Mouse (Mus musculus) spleen, adult 2 months (tissue): ENCODE data around the gene Fads1. TPM values are rescaled to one million over a fixed set of nuclear protein-coding genes. Genes with fewer than 3 reads are reported as not detected.

Source experiments
- DNase-seq, 2 experiments: peaks; one replicate each; pipeline versions ENCODE4 v3.0.0 to v3.0.0-alpha.2; 2012 to 2021; ENCODE audit warnings: low spot score in 2 of 2, low read depth in 1 of 2
- H3K27ac ChIP-seq: fragments of 200-500 bp; 2 replicates; pipeline ENCODE4 v1.5.1; 2012; ENCODE audit warnings: low read length, inconsistent platforms; ENCODE audit not compliant: insufficient read depth
- H3K27me3 ChIP-seq: fragments of 200-500 bp; 2 replicates; pipeline ENCODE4 v1.6.1; 2012; ENCODE audit warnings: mild to moderate bottlenecking, moderate library complexity, low read length, inconsistent platforms; ENCODE audit not compliant: control insufficient read depth, insufficient read depth
- H3K36me3 ChIP-seq: fragments of 200-500 bp; 2 replicates; pipeline ENCODE4 v1.6.1; 2012; ENCODE audit warnings: mild to moderate bottlenecking, low read length, inconsistent platforms; ENCODE audit not compliant: control insufficient read depth, insufficient read depth
- H3K4me1 ChIP-seq: fragments of 200-500 bp; 2 replicates; pipeline ENCODE4 v1.6.1; 2011; ENCODE audit warnings: inconsistent platforms; ENCODE audit not compliant: control insufficient read depth, insufficient read depth, insufficient read length
- H3K4me3 ChIP-seq: fragments of 200-500 bp; 2 replicates; pipeline ENCODE4 v1.5.1; 2011; ENCODE audit warnings: mild to moderate bottlenecking, inconsistent platforms; ENCODE audit not compliant: insufficient read depth, insufficient read length; ENCODE audit errors: extremely low read depth
- CTCF ChIP-seq: fragments of 200-500 bp; IDR thresholded peaks from 2 replicates; pipeline ENCODE4 v1.5.1; 2011; ENCODE audit warnings: mild to moderate bottlenecking, inconsistent platforms; ENCODE audit not compliant: insufficient read depth, insufficient read length, insufficient replicate concordance; ENCODE audit errors: extremely low read depth
- POLR2A ChIP-seq: fragments of 200-500 bp; IDR thresholded peaks from 2 replicates; pipeline ENCODE4 v1.6.1; 2011; ENCODE audit warnings: low read depth, low read length, inconsistent platforms
- WGBS: fragments of 180-500 bp; shearing (Covaris S2); methylation state at CpG from one replicate; pipeline ENCODE4 v1.1.7; 2018; 5-methylcytosine and 5-hydroxymethylcytosine counted together
- polyA plus RNA-seq: library from polyadenylated mRNA; depleted of rRNA; stranded (reverse); fragments of >200 nt; gene quantifications from 2 replicates; pipeline ENCODE4 v1.2.3, GENCODE M21; 2012

Gene Fads1
- polyA plus RNA-seq, 1 experiment = 17.8 TPM

DNA sequence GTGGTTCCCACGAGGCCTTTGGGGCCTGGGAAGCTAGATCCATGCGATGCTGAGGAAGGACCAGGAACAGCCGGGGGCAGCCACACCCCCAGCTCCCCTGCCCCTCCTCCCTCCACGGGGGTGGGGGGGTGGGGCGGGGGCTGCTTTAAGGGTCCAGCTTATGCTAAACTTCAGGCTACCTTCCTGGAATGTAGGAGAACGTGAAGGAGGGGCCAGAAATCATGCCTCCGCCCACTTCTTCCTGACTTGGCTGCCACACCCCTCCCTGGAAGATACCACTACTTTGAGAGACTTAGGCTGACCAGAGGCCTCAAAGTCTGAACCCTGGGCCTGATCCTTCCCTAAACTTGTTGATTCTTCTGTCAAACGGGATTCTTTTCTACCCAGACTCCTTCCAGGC, 40.0 kb downstream of the Fads1 start:
- no peak overlapping the region for H3K4me3 ChIP-seq
- H3K27ac ChIP-seq = no peak overlapping the region
- H3K4me1 ChIP-seq = no peaks in the 10 kb centered on the region
- H3K27me3 ChIP-seq = no peaks in the 10 kb centered on the region
- H3K36me3 ChIP-seq = no peaks in the 10 kb centered on the region
- 68% methylated on average over 8 of the region's 8 CpGs for WGBS
- TF ChIP-seq POLR2A (no peak), CTCF (no peak)
- no peak for DNase-seq

- DNase-seq = no peak
- H3K27me3 ChIP-seq = no peaks in the 10 kb centered on the region
- no peak overlapping the region for H3K4me3 ChIP-seq
- 36% methylated on average over 4 of the region's 4 CpGs for WGBS
- no peaks in the 10 kb centered on the region for H3K36me3 ChIP-seq
- TF ChIP-seq CTCF (no peak), POLR2A (no peak)
- no peaks in the 10 kb centered on the region for H3K4me1 ChIP-seq
- H3K27ac ChIP-seq = no peak overlapping the region
Observed at GRCm38 (mm10) chr19:10223561-10223960, 40.9 kb downstream of the Fads1 start.

GRCm38 (mm10) chr19:10224637-10225453, 42.2 kb downstream of the Fads1 start:
- H3K4me3 ChIP-seq = no peak overlapping the region
- TF ChIP-seq POLR2A (no peak), CTCF (no peak)
- H3K36me3 ChIP-seq = no peaks in the 10 kb centered on the region
- H3K27me3 ChIP-seq = no peaks in the 10 kb centered on the region
- no peak overlapping the region for H3K27ac ChIP-seq
- no peaks in the 10 kb centered on the region for H3K4me1 ChIP-seq
- DNase-seq = no peak
- 76% methylated on average over 26 of the region's 26 CpGs for WGBS

GRCm38 (mm10) chr19:10225767-10226166, 43.1 kb downstream of the Fads1 start:
- Histone ChIP-seq H3K4me3 (no peak overlapping the region), H3K27ac (no peak overlapping the region), H3K27me3 (no peaks in the 10 kb centered on the region), H3K4me1 (no peaks in the 10 kb centered on the region), H3K36me3 (no peaks in the 10 kb centered on the region)
- no peak for DNase-seq
- no peak for TF ChIP-seq CTCF
- TF ChIP-seq POLR2A = no peak
- 73% methylated on average over 4 of the region's 4 CpGs for WGBS

GRCm38 (mm10) chr19:10231016-10231415, 48.3 kb downstream of the Fads1 start:
- Histone ChIP-seq H3K4me3 (no peak overlapping the region), H3K36me3 (no peaks in the 10 kb centered on the region), H3K4me1 (no peaks in the 10 kb centered on the region), H3K27ac (no peak overlapping the region), H3K27me3 (no peaks in the 10 kb centered on the region)
- TF ChIP-seq CTCF (no peak), POLR2A (no peak)
- WGBS = 66% methylated on average over 7 of the region's 7 CpGs
- DNase-seq = no peak

GRCm38 (mm10) chr19:10231871-10232270, 49.2 kb downstream of the Fads1 start:
- H3K4me3 ChIP-seq = no peak overlapping the region
- no peak overlapping the region for H3K27ac ChIP-seq
- TF ChIP-seq POLR2A (no peak), CTCF (no peak)
- no peak for DNase-seq
- H3K36me3 ChIP-seq = no peaks in the 10 kb centered on the region
- WGBS = 64% methylated on average over 5 of the region's 5 CpGs
- H3K4me1 ChIP-seq = no peaks in the 10 kb centered on the region
- no peaks in the 10 kb centered on the region for H3K27me3 ChIP-seq

DNA sequence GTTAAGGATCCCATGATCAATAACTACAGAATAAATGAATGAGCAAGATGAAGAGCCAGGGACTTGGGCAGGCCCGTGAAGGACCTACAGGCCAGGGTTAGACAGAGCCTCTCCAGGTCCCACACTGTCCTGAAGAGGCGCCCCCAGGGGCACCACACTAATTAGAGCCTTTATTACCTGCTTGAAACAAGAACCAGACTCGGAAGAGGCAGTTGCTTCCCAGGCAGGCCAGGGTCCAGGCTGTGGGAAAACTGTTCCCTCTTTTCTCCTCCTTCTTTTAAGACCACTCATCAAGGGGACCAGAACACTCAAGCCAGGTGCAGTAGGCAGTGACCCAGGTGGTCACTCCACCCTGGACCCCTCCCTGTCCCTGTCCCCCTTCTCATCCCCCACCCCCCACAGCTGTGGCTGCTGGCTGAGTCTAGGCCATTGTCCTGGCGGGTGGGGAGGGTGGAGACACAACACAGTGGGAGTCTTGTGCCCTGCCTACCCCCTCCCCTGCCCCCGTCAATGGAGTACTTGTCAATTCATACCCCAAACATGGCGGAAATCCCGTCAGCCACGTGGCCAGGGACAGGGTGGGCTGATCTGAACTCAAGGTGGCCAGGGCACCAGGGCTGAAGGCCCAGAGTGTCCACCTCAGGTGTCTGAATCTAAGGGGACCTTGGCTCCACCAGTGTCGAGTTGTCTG, 49.8 kb downstream of the Fads1 start:
- Histone ChIP-seq H3K4me1 (no peaks in the 10 kb centered on the region), H3K27me3 (no peaks in the 10 kb centered on the region), H3K4me3 (no peak overlapping the region), H3K27ac (no peak overlapping the region), H3K36me3 (no peaks in the 10 kb centered on the region)
- no peak for DNase-seq
- TF ChIP-seq POLR2A = no peak
- TF ChIP-seq CTCF = no peak
- WGBS = 82% methylated on average over 9 of the region's 9 CpGs
